Mouse (Mus musculus) embryonic facial prominence, embryonic 12.5 days (tissue): ENCODE data around the gene Apol8. TPM values are rescaled to one million over a fixed set of nuclear protein-coding genes. Genes with fewer than 3 reads are reported as not detected.
"Not testable (repeated sequence)": the region's sequence is repeated elsewhere in the genome, so short reads cannot be mapped to it uniquely, and the experiment has no call there.

Experiments
- ATAC-seq: fragments of 200-750 bp; cut with Nextera tagmentation; 2 replicates; pipeline ENCODE4 v1.8.0; 2017; ENCODE audit not compliant: insufficient number of reproducible peaks, insufficient read depth, low FRiP score, low TSS enrichment
- H3K27ac ChIP-seq: fragments of 300-500 bp; sonication (generic); 2 replicates; pipeline ENCODE4 v1.5.1; 2016; ENCODE audit warnings: mild to moderate bottlenecking
- H3K27me3 ChIP-seq: fragments of 300-500 bp; sonication (generic); 2 replicates; pipeline ENCODE4 v1.6.1; 2016; ENCODE audit warnings: mild to moderate bottlenecking, moderate library complexity
- H3K36me3 ChIP-seq: fragments of 300-500 bp; sonication (generic); 2 replicates; pipeline ENCODE4 v1.6.1; 2016; ENCODE audit warnings: mild to moderate bottlenecking
- H3K4me1 ChIP-seq: fragments of 300-500 bp; sonication (generic); 2 replicates; pipeline ENCODE4 v1.6.1; 2016
- H3K4me2 ChIP-seq: fragments of 300-500 bp; sonication (generic); replicated peaks from 2 replicates; pipeline ENCODE4 v1.6.1; 2016; ENCODE audit warnings: mild to moderate bottlenecking, moderate library complexity
- H3K4me3 ChIP-seq: fragments of 300-500 bp; sonication (generic); 2 replicates; pipeline ENCODE4 v1.5.1; 2016; ENCODE audit warnings: mild to moderate bottlenecking
- H3K9ac ChIP-seq: fragments of 300-500 bp; sonication (generic); 2 replicates; pipeline ENCODE4 v1.6.1; 2016; ENCODE audit warnings: mild to moderate bottlenecking, moderate library complexity
- H3K9me3 ChIP-seq: fragments of 300-500 bp; sonication (generic); 2 replicates; pipeline ENCODE4 v1.6.1; 2016; ENCODE audit warnings: mild to moderate bottlenecking, moderate library complexity
- WGBS: fragments of 180-500 bp; shearing (Covaris S2); methylation state at CpG from one replicate; pipeline ENCODE4 v1.1.7; 2016; 5-methylcytosine and 5-hydroxymethylcytosine counted together
- polyA plus RNA-seq: library from polyadenylated mRNA; unstranded; fragments of >200 nt; fragmentation: Nextera tagmentation; extraction: Ambion mirVana; gene quantifications from 2 replicates; pipeline ENCODE4 v1.2.1, GENCODE M21; 2016

Gene Apol8
- polyA plus RNA-seq, 1 experiment from 2014 or later: 0.24 TPM

DNA sequence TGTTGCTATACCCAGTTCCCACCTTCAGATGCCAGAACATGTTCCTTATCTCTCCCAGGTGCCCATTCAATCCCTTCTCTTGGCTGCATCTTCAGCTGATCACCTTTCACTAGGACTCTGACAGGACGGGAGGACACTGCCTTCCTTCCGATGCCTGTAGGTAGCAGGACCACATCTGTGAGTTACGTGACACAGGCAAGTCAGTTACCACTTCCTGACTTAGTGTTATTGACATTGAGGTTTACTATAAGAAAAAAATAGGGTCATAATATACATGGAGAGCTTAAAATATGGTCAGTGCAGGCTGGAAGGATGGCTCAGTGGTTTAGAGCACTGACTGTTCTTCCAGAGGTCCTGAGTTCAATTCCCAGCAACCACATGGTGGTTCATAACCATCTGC lies 35.3 kb downstream of the Apol8 start:
- not testable (repeated sequence) for ATAC-seq
- WGBS: no CpG with 5 or more reads among the region's 3 CpGs

DNA sequence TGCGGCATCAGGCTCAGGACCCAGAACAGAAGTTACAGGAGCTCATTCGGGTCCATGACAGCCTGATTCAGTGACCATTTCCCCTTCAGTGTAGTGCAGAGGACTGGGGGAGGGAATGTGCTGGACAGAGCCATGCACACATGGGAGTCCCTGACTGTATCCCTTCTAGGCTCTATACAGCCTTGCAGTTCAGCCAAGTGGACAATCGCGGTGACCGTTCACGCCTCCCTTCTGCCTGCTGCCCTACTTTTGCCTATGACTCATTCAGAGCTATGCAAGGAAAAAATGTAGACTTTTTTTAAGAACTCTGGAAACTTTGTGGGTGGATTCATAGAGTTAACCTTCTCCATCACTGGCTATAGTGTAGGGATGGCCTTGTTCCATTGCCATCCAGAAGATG lies 38.6 kb downstream of the Apol8 start:
- not testable (repeated sequence) for H3K9me3 ChIP-seq, H3K27ac ChIP-seq, H3K4me1 ChIP-seq, H3K4me2 ChIP-seq, H3K27me3 ChIP-seq, H3K36me3 ChIP-seq, ATAC-seq, H3K4me3 ChIP-seq, H3K9ac ChIP-seq
- 74% methylated on average over 2 of the region's 6 CpGs for WGBS

More for the DNA sequence above, 35.3 kb downstream of the Apol8 start:
- not testable (repeated sequence) for H3K4me1 ChIP-seq, H3K4me3 ChIP-seq, H3K9me3 ChIP-seq, H3K4me2 ChIP-seq, H3K27ac ChIP-seq, H3K36me3 ChIP-seq, H3K27me3 ChIP-seq, H3K9ac ChIP-seq

DNA sequence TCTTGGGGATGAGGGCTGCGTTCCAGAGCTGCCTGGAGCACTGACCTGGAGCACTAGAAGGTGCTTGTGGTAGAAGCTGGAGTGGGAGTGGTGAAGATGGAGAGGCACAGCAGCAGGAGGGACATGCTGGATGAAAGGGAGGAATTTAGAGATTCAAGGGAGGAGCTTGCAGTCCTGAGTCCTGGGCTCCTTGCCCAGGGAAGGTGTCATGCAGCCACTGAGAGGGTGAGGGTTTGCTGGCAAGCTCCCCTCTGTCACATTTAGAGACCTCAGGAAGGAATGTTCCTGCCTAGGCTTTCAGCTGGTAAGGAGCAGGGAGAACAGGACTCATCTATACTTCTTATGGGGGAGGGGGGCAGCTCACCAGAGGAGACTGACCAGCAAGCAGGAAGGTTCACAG lies 47.9 kb downstream of the Apol8 start:
- WGBS: 67% methylated on average over 1 of the region's 1 CpGs
- H3K4me2 ChIP-seq, H3K27ac ChIP-seq, ATAC-seq, H3K27me3 ChIP-seq, H3K4me3 ChIP-seq, H3K9me3 ChIP-seq, H3K4me1 ChIP-seq, H3K36me3 ChIP-seq, H3K9ac ChIP-seq: not testable (repeated sequence)

DNA sequence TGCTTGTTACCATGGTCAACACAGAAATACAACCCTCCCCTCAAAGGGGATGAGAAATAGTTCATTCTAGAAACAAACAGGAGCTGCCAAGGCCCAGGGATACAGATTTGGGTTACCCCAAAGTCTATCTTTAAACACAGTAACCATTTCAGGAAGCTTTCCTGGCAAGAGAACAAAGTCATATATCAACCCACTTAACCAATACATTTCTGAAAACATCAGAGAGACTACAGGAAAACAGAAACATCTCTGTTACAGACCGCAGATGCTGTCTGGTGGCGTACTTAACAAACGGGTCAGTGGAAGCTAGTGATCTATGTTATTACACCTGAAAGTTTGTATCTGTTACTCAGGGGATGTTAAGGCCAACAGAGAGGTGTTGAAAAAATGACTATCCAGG lies 51.5 kb downstream of the Apol8 start:
- not testable (repeated sequence) for H3K4me1 ChIP-seq, H3K36me3 ChIP-seq, H3K27me3 ChIP-seq, H3K4me3 ChIP-seq, H3K4me2 ChIP-seq, H3K27ac ChIP-seq, H3K9ac ChIP-seq, H3K9me3 ChIP-seq, ATAC-seq
- 84% methylated on average over 3 of the region's 3 CpGs for WGBS

DNA sequence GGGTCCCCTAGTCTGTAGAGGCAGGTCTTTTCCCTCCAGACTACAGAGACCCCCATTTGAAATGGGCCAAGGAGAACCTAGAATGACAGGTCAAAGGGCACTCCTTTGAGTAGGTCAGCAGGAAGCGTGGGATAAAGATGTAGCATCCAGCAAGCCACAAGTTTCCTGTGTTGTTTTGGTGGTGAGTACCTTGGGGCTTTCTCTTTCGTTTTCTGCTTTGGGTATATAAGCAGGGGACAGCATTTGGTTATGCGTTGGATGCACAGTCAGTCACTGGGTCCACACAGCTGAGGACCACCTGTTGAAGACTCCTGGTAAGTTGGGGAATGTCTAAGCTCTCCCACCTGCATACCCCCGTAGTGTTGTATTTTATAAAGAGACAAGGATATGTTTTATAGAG lies 58.1 kb downstream of the Apol8 start, which contains the start of gene Apol7e:
Gene Apol7e (plus strand): TSS at position 202 of the 400 bp plus-strand sequence.
- not testable (repeated sequence) for H3K4me2 ChIP-seq, H3K9me3 ChIP-seq, H3K4me1 ChIP-seq, H3K9ac ChIP-seq, H3K4me3 ChIP-seq, H3K27ac ChIP-seq, H3K27me3 ChIP-seq, ATAC-seq, H3K36me3 ChIP-seq
- 76% methylated on average over 4 of the region's 4 CpGs for WGBS

Other genes with a start within 250 kb of the Apol8 start
- gene Apol11a, start 248.7 kb downstream of the Apol8 start, polyA plus RNA-seq: not detected in 2 replicates
- gene Apol7c, start 223.7 kb downstream of the Apol8 start, polyA plus RNA-seq: not detected in 2 replicates
- gene 1700025B11Rik, start 195.1 kb downstream of the Apol8 start, polyA plus RNA-seq: not detected in 2 replicates
- 0.12 TPM in 1 of 2 replicates, not detected in the other for gene Apol10b, start 160.9 kb downstream of the Apol8 start, polyA plus RNA-seq
- not detected in 2 replicates for gene Gm36245, start 157.7 kb downstream of the Apol8 start, polyA plus RNA-seq
- gene Apol11b, start 113.7 kb downstream of the Apol8 start, polyA plus RNA-seq: not detected in 2 replicates
- gene Apol7e, start 58.1 kb downstream of the Apol8 start, polyA plus RNA-seq: not detected in 2 replicates
- not detected in 2 replicates for gene Apol9b, start 28.0 kb downstream of the Apol8 start, polyA plus RNA-seq
- gene Myh9, start 85.2 kb upstream of the Apol8 start, polyA plus RNA-seq: 37.3 and 37.9 TPM in 2 replicates
- 220 and 236 TPM in 2 replicates for gene Txn2, start 172.0 kb upstream of the Apol8 start, polyA plus RNA-seq
- 8.1 and 8.6 TPM in 2 replicates for gene Foxred2, start 199.7 kb upstream of the Apol8 start, polyA plus RNA-seq
- gene Eif3d, start 213.8 kb upstream of the Apol8 start, polyA plus RNA-seq: 216 and 221 TPM in 2 replicates